Mouse (Mus musculus) spleen, adult 12 weeks (tissue): ENCODE results near the gene Slc43a2.

Experiments used
- DNase-seq: peaks from one replicate; pipeline ENCODE4 v3.0.0; 2022; ENCODE audit warnings: low spot score

Slc43a2 gene

GRCm38 (mm10) chr11:75610021-75610420 is 78.5 kb downstream of the Slc43a2 start:
- no peak for DNase-seq

GRCm38 (mm10) chr11:75614769-75615168 is 83.3 kb downstream of the Slc43a2 start:
- no peak for DNase-seq

- no peak for DNase-seq
Observed at GRCm38 (mm10) chr11:75615556-75615955, 84.1 kb downstream of the Slc43a2 start.

GRCm38 (mm10) chr11:75619133-75619532 is 87.6 kb downstream of the Slc43a2 start:
- DNase-seq = no peak

GRCm38 (mm10) chr11:75620136-75620780 is 88.8 kb downstream of the Slc43a2 start:
- no peak for DNase-seq

GRCm38 (mm10) chr11:75621426-75621825 is 89.9 kb downstream of the Slc43a2 start:
- DNase-seq = no peak

GRCm38 (mm10) chr11:75622588-75623329 is 91.3 kb downstream of the Slc43a2 start:
- DNase-seq = no peak

GRCm38 (mm10) chr11:75624102-75624554 is 92.6 kb downstream of the Slc43a2 start:
- DNase-seq = no peak

GRCm38 (mm10) chr11:75625820-75626219 is 94.3 kb downstream of the Slc43a2 start:
- DNase-seq = no peak
